In the genomic region with DNA sequence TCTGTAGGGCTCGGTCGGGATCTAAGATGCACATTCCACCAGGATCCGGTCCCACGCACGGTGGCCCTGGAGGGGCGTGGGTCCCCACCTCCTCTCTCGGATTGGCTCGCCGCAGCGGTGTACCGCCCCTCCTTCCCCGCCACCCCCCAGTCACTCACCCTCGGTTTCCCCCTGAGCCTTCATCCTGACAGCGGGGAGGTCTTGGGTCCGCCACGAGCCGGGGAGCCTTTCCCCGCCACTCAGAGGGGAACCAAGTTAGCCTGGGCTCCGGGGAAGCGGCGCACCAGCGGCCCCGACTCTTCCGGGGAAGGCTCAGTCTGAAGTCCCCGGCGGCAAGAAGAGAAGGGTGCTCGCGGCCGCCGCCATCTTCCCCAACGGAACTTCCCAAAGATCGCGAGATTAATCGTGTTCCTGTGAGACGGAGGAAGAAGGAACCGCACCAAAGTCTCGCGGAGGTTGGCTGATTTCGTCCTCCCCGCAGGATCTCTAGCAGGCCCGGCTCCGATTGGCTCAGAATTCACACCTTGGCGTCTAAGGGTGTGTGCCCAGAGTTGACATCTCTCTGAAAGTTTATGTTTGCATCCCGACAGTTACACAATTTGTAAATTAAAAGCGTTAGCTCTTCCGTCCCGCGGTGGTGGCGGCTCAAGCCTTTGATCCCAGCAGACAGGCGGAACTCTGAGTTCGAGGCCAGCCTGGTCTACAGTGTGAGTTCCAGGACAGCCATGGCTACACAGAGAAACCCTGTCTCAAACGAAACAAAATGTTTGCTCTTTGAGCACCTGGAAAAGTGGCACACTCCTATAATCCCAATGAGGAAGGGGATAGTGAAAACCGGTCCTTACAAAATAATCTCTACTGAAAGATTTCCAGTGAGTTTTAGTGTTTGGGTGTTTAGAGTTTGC, we compare ENCODE assay signal across 8 mouse cellular contexts. TPM values are rescaled to one million over a fixed set of nuclear protein-coding genes. Genes with fewer than 3 reads are reported as not detected.
DNase-seq lines count a peak whose midpoint lies in the region; ATAC-seq lines count a peak whose summit lies in the region.

Med1 (minus strand) TSS at position 393 of the 905 bp plus-strand sequence.

- peaks cover 6% of the 10 kb centered on the region for H3K4me1 ChIP-seq in hindbrain, embryonic 16.5 days (ENCODE audit: control insufficient read depth, insufficient read depth, low read depth, low read length)

- H3K9me3 ChIP-seq in hindbrain, embryonic 16.5 days (ENCODE audit: control insufficient read depth, low read length) = no peaks in the 10 kb centered on the region

- H3K27me3 ChIP-seq in hindbrain, embryonic 16.5 days (replicated peaks; ENCODE audit: control insufficient read depth, insufficient read depth, low read length) = no peaks in the 10 kb centered on the region

- peaks cover 13% of the 10 kb centered on the region for H3K36me3 ChIP-seq in hindbrain, embryonic 16.5 days (ENCODE audit: control insufficient read depth, insufficient read depth, low read length)
- H3K36me3 ChIP-seq in macrophage (ENCODE audit: inconsistent target) = peaks cover 10% of the 10 kb centered on the region; the same call in 1 of the 2 replicates

- under 1% methylated on average over 53 of the region's 53 CpGs for WGBS in hindbrain, embryonic 16.5 days
- WGBS in macrophage (ENCODE audit: missing documents) = 3% methylated on average over 42 of the region's 53 CpGs

- H3K79me2 ChIP-seq in macrophage (ENCODE audit: inconsistent target) = peaks cover 48% of the 10 kb centered on the region

- peak within 1 kb of the TSS; percentile 93 for H3K27ac ChIP-seq in hindbrain, embryonic 16.5 days (ENCODE audit: low read depth, low read length)
- peak within 1 kb of the TSS; percentile 51 for H3K27ac ChIP-seq in macrophage

- peak; percentile 98 for ATAC-seq in hindbrain, embryonic 16.5 days

- peak within 1 kb of the TSS; percentile 70 for H3K4me3 ChIP-seq in hindbrain, embryonic 16.5 days (ENCODE audit: low read length)
- H3K4me3 ChIP-seq in macrophage (ENCODE audit: inconsistent target) = peak within 1 kb of the TSS; percentile 90

- H3K4me2 ChIP-seq in hindbrain, embryonic 16.5 days (ENCODE audit: low read length) = peak within 1 kb of the TSS; percentile 68

- peak; percentile 99 for DNase-seq in WW6 (ENCODE audit: low read depth, low spot score)
- peak; percentile 68 to 85 for DNase-seq in cerebellum, postnatal 4 days (ENCODE audit: low spot score in 2 of 2)
- peak; percentile 95 for DNase-seq in gastrocnemius, adult 18-20 months (ENCODE audit: low spot score)
- DNase-seq in left cerebral cortex, adult 18-20 months (ENCODE audit: low spot score in 2 of 2) = peak; percentile 89 to 91
- peak; percentile 94 for DNase-seq in right cerebral cortex, adult 18-20 months
- peak; percentile 67 for DNase-seq in urinary bladder, postnatal 10 days (ENCODE audit: low spot score)

- H3K9ac ChIP-seq in hindbrain, embryonic 16.5 days (ENCODE audit: low read depth, low read length) = peak within 1 kb of the TSS; percentile 81

RNA-seq across cellular contexts. Expression of gene Med1, which starts in this region (rescaled TPM):
- total RNA-seq in gastrocnemius, adult 18-20 months (2021) = 10 to 100 TPM; 24.5 to 25.3 TPM
- 48.7 and 52.6 TPM in 2 replicates for polyA plus RNA-seq in hindbrain, embryonic 16.5 days (2015; fragmentation: Nextera tagmentation; extraction: Ambion mirVana)
- 10 to 100 TPM; 51.1 to 52.4 TPM for total RNA-seq in left cerebral cortex, adult 18-20 months (2021)
- 100 to 1,000 TPM in 2 of 26 experiments, 10 to 100 TPM in 24; 51.8 to 108 (median 77.9) TPM for total RNA-seq in macrophage (2018; cell fraction: chromatin; rRNA removed)
- total RNA-seq in macrophage (2018; cell fraction: cytosol; rRNA removed) = 10 to 100 TPM; 33.2 to 51.2 (median 38.1) TPM
- total RNA-seq in macrophage (2018; cell fraction: nucleus; rRNA removed) = 10 to 100 TPM; 53.6 to 98.9 (median 68.1) TPM
- polyA plus RNA-seq in macrophage (2018) = 19.0 to 20.5 TPM (median 19.3 TPM) in 3 replicates

Comparison
In these comparisons a context has a peak if more than half of its experiments do, and no peak if none do; other contexts are left out.
1. Peak in every context shown above with its lines: DNase-seq, ATAC-seq, H3K4me3 ChIP-seq and H3K27ac ChIP-seq.